Comparison of ENCODE assay signal across 8 mouse cellular contexts in genomic region chr12:98574353-98575194, GRCm38 (mm10). TPM values are rescaled to one million over a fixed set of nuclear protein-coding genes. Genes with fewer than 3 reads are reported as not detected.
DNase-seq lines count a peak whose midpoint lies in the region; ATAC-seq and TF ChIP-seq lines count a peak whose summit lies in the region.

No protein-coding gene starts in this region.

- TF ChIP-seq POLR2A in embryonic fibroblast, embryonic 13.5 days (IDR thresholded peaks at IDR 0.05; ENCODE audit: low read depth, low read length), result no peak

- DNase-seq in heart, embryonic 10.5 days (ENCODE audit: low spot score), result peak; percentile 80
- no peak for DNase-seq in heart, adult 8-10 months (ENCODE audit: low spot score)
- peak; percentile 10 for DNase-seq in adrenal gland, postnatal 25 days
- DNase-seq in hindbrain, postnatal 0 days (ENCODE audit: low spot score), result peak; percentile 92
- DNase-seq in neural tube, embryonic 11.5 days (ENCODE audit: low spot score), result peak; percentile 86
- DNase-seq in thymus, postnatal 4 days, result peak; percentile 45

- peak overlapping the region; percentile 75 for H3K27ac ChIP-seq in heart, embryonic 10.5 days
- no peak overlapping the region for H3K27ac ChIP-seq in embryonic fibroblast, embryonic 13.5 days (ENCODE audit: insufficient read depth, low read length)
- peak overlapping the region; percentile 96 for H3K27ac ChIP-seq in hindbrain, postnatal 0 days
- H3K27ac ChIP-seq in limb, embryonic 13.5 days, result no peak overlapping the region
- H3K27ac ChIP-seq in neural tube, embryonic 11.5 days (ENCODE audit: low read depth, low read length), result peak overlapping the region; percentile 81

- H3K9ac ChIP-seq in hindbrain, postnatal 0 days (replicated peaks; ENCODE audit: low read length), result peak overlapping the region; percentile 91
- H3K9ac ChIP-seq in limb, embryonic 13.5 days, result peak overlapping the region; percentile 60
- peak overlapping the region; percentile 83 for H3K9ac ChIP-seq in neural tube, embryonic 11.5 days (ENCODE audit: low read length)

- peaks cover 81% of the 10 kb centered on the region for H3K27me3 ChIP-seq in heart, embryonic 10.5 days (ENCODE audit: insufficient read depth, poor library complexity, severe bottlenecking)
- H3K27me3 ChIP-seq in hindbrain, postnatal 0 days (ENCODE audit: insufficient read depth, low read length), result no peaks in the 10 kb centered on the region
- H3K27me3 ChIP-seq in limb, embryonic 13.5 days, result peaks cover 96% of the 10 kb centered on the region
- peaks cover 12% of the 10 kb centered on the region; the same call in 1 of the 2 replicates for H3K27me3 ChIP-seq in neural tube, embryonic 11.5 days (ENCODE audit: control insufficient read depth, insufficient read depth, low read length)

- peak; percentile 92 for ATAC-seq in hindbrain, postnatal 0 days
- peak; percentile 74 for ATAC-seq in limb, embryonic 13.5 days (ENCODE audit: low FRiP score, low read depth)
- peak; percentile 87 for ATAC-seq in neural tube, embryonic 11.5 days (ENCODE audit: insufficient read depth, low FRiP score, low TSS enrichment)

- TF ChIP-seq CTCF in embryonic fibroblast, embryonic 13.5 days (IDR thresholded peaks at IDR 0.05; ENCODE audit: borderline replicate concordance, insufficient read depth, low read length), result no peak
- no peak for TF ChIP-seq CTCF in hindbrain, postnatal 0 days (IDR thresholded peaks at IDR 0.05; ENCODE audit: low read depth)

- peak overlapping the region; percentile 76 for H3K4me3 ChIP-seq in heart, embryonic 10.5 days
- peak overlapping the region; percentile 47 for H3K4me3 ChIP-seq in embryonic fibroblast, embryonic 13.5 days (ENCODE audit: insufficient read depth, low read length)
- peak overlapping the region; percentile 77 for H3K4me3 ChIP-seq in hindbrain, postnatal 0 days (ENCODE audit: low read length)
- H3K4me3 ChIP-seq in limb, embryonic 13.5 days, result peak overlapping the region; percentile 68
- peak overlapping the region; percentile 81 for H3K4me3 ChIP-seq in neural tube, embryonic 11.5 days (ENCODE audit: low read depth, low read length)

- H3K36me3 ChIP-seq in heart, embryonic 10.5 days, result no peaks in the 10 kb centered on the region
- no peaks in the 10 kb centered on the region for H3K36me3 ChIP-seq in hindbrain, postnatal 0 days (ENCODE audit: insufficient read depth, low read length)
- H3K36me3 ChIP-seq in limb, embryonic 13.5 days, result no peaks in the 10 kb centered on the region
- no peaks in the 10 kb centered on the region for H3K36me3 ChIP-seq in neural tube, embryonic 11.5 days (ENCODE audit: control insufficient read depth, insufficient read depth, low read length)

- no peaks in the 10 kb centered on the region for H3K9me3 ChIP-seq in heart, embryonic 10.5 days
- H3K9me3 ChIP-seq in hindbrain, postnatal 0 days (ENCODE audit: low read length), result no peaks in the 10 kb centered on the region
- H3K9me3 ChIP-seq in limb, embryonic 13.5 days, result no peaks in the 10 kb centered on the region
- H3K9me3 ChIP-seq in neural tube, embryonic 11.5 days (ENCODE audit: control insufficient read depth, low read length), result no peaks in the 10 kb centered on the region

- H3K4me1 ChIP-seq in heart, embryonic 10.5 days, result 0 out of 2 replicates have a peak, but pooled peaks cover 12% of the 10 kb centered on the region
- no peaks in the 10 kb centered on the region for H3K4me1 ChIP-seq in embryonic fibroblast, embryonic 13.5 days (ENCODE audit: control insufficient read depth, insufficient read depth, low read length)
- peaks cover 7% of the 10 kb centered on the region; the same call in 1 of the 2 replicates for H3K4me1 ChIP-seq in hindbrain, postnatal 0 days (ENCODE audit: insufficient read depth, low read length)
- H3K4me1 ChIP-seq in limb, embryonic 13.5 days, result peaks cover 20% of the 10 kb centered on the region
- H3K4me1 ChIP-seq in neural tube, embryonic 11.5 days (ENCODE audit: control insufficient read depth, insufficient read depth, low read length), result peaks cover 11% of the 10 kb centered on the region; the same call in 1 of the 2 replicates

- peak overlapping the region; percentile 60 for H3K4me2 ChIP-seq in hindbrain, postnatal 0 days (ENCODE audit: low read depth, low read length)
- H3K4me2 ChIP-seq in limb, embryonic 13.5 days (replicated peaks), result peak overlapping the region; percentile 98
- peak overlapping the region; percentile 69 for H3K4me2 ChIP-seq in neural tube, embryonic 11.5 days (ENCODE audit: low read depth)

- under 1% methylated on average over 84 of the region's 84 CpGs for WGBS in heart, embryonic 10.5 days
- under 1% methylated on average over 81 of the region's 84 CpGs for WGBS in hindbrain, postnatal 0 days
- WGBS in limb, embryonic 13.5 days, result under 1% methylated on average over 84 of the region's 84 CpGs
- WGBS in neural tube, embryonic 11.5 days, result under 1% methylated on average over 83 of the region's 84 CpGs

RNA-seq across cellular contexts. Expression of gene Kcnk10, which starts 3.5 kb away (rescaled TPM):
- polyA plus RNA-seq in heart, embryonic 10.5 days (2016; fragmentation: Nextera tagmentation; extraction: Ambion mirVana), result 0.28 and 0.62 TPM in 2 replicates
- total RNA-seq in heart, adult 8-10 months (2022), result under 1 TPM in 1 of 4 experiments, not detected in 3; 0.20 TPM
- not detected in 2 replicates for total RNA-seq in adrenal gland, postnatal 25 days (2021)
- polyA plus RNA-seq in embryonic fibroblast, embryonic 13.5 days (2011; ENCODE audit: insufficient read length, low read depth, missing spikeins), result 0.15 and 0.18 TPM in 2 replicates
- 28.1 and 39.9 TPM in 2 replicates for total RNA-seq in hindbrain, postnatal 0 days (2014; rRNA removed)
- 31.5 and 32.2 TPM in 2 replicates for polyA plus RNA-seq in hindbrain, postnatal 0 days (2015; fragmentation: Nextera tagmentation; extraction: Ambion mirVana)
- polyA plus RNA-seq in limb, embryonic 13.5 days (2015; fragmentation: Nextera tagmentation; extraction: Ambion mirVana), result 0.05 and 0.15 TPM in 2 replicates
- polyA plus RNA-seq in neural tube, embryonic 11.5 days (2014; fragmentation: Nextera tagmentation; extraction: Ambion mirVana), result 21.3 and 22.8 TPM in 2 replicates

RNA-seq across cellular contexts. Expression of gene Spata7, which starts 53.4 kb away (rescaled TPM):
- polyA plus RNA-seq in heart, embryonic 10.5 days (2016; fragmentation: Nextera tagmentation; extraction: Ambion mirVana), result 12.2 and 14.2 TPM in 2 replicates
- total RNA-seq in heart, adult 8-10 months (2022), result 1 to 10 TPM; 3.8 to 7.2 (median 5.0) TPM
- 11.9 and 13.7 TPM in 2 replicates for total RNA-seq in adrenal gland, postnatal 25 days (2021)
- 8.3 and 10.2 TPM in 2 replicates for polyA plus RNA-seq in embryonic fibroblast, embryonic 13.5 days (2011; ENCODE audit: insufficient read length, low read depth, missing spikeins)
- total RNA-seq in hindbrain, postnatal 0 days (2014; rRNA removed), result 28.7 and 34.0 TPM in 2 replicates
- 35.0 and 37.7 TPM in 2 replicates for polyA plus RNA-seq in hindbrain, postnatal 0 days (2015; fragmentation: Nextera tagmentation; extraction: Ambion mirVana)
- polyA plus RNA-seq in limb, embryonic 13.5 days (2015; fragmentation: Nextera tagmentation; extraction: Ambion mirVana), result 19.5 and 21.5 TPM in 2 replicates
- 19.5 and 24.1 TPM in 2 replicates for polyA plus RNA-seq in neural tube, embryonic 11.5 days (2014; fragmentation: Nextera tagmentation; extraction: Ambion mirVana)

Comparison
In these comparisons a context has a peak if more than half of its experiments do, and no peak if none do; other contexts are left out.
1. H3K27ac ChIP-seq: peak in heart, embryonic 10.5 days (single experiment), hindbrain, postnatal 0 days (single experiment) and neural tube, embryonic 11.5 days (single experiment); none in embryonic fibroblast, embryonic 13.5 days (single experiment) and limb, embryonic 13.5 days (single experiment).
2. RNA of gene Kcnk10, which starts 3.5 kb away (polyA plus RNA-seq): 31.5 to 32.2 TPM in hindbrain, postnatal 0 days and 21.3 to 22.8 TPM in neural tube, embryonic 11.5 days; 0.28 to 0.62 TPM in heart, embryonic 10.5 days, 0.15 to 0.18 TPM in embryonic fibroblast, embryonic 13.5 days and 0.05 to 0.15 TPM in limb, embryonic 13.5 days; every median in the first group is over 10 times any median in the second.
3. Peak in every context shown above with its lines, with median percentiles within 50 percentile points of each other: H3K4me3 ChIP-seq, ATAC-seq, H3K4me2 ChIP-seq and H3K9ac ChIP-seq.